Mouse (Mus musculus) CH12.LX (cell line): ENCODE measurements around the gene C2cd4d. TPM values are rescaled to one million over a fixed set of nuclear protein-coding genes. Genes with fewer than 3 reads are reported as not detected.

Experiments used
- DNase-seq: peaks from one replicate; pipeline ENCODE4 v3.0.0-alpha.2; 2013; ENCODE audit errors: extremely low read depth
- H3K27ac ChIP-seq: 2 replicates; pipeline ENCODE4 v1.5.1; 2012; ENCODE audit warnings: low read depth, mild to moderate bottlenecking, control low read depth, moderate library complexity; ENCODE audit not compliant: insufficient read depth
- H3K27me3 ChIP-seq: replicated peaks from 2 replicates; pipeline ENCODE3; 2012; ENCODE audit warnings: inconsistent platforms
- H3K36me3 ChIP-seq, 2 experiments: replicated peaks in 1 of 2; 2 replicates each; pipeline versions ENCODE3 to v1.6.1; 2012; ENCODE audit warnings: inconsistent platforms in 1 of 2, low read length in 1 of 2, mild to moderate bottlenecking in 1 of 2, mixed read lengths in 1 of 2, moderate library complexity in 1 of 2; ENCODE audit not compliant: control insufficient read depth in 1 of 2, insufficient read depth in 1 of 2
- H3K4me1 ChIP-seq, 2 experiments: 2 replicates each; pipeline ENCODE4 v1.6.1; 2012; ENCODE audit warnings: inconsistent platforms in 1 of 2, moderate library complexity in 1 of 2; ENCODE audit not compliant: insufficient read depth in 2 of 2, control insufficient read depth in 1 of 2
- H3K4me2 ChIP-seq: 2 replicates; pipeline ENCODE4 v1.6.1; 2012; ENCODE audit warnings: low read depth, mild to moderate bottlenecking, control low read depth; ENCODE audit not compliant: poor library complexity, insufficient read depth, severe bottlenecking
- H3K4me3 ChIP-seq, 3 experiments: fragments of 150-350 bp in 1 of 3; sonication (generic) in 1 of 3; replicated peaks in 1 of 3; 2 replicates each; pipeline versions ENCODE3 to v1.5.1; 2011 to 2012; ENCODE audit warnings: low read depth in 2 of 3, low read length in 2 of 3, mild to moderate bottlenecking in 2 of 3, moderate library complexity in 2 of 3, control low read depth in 1 of 3, improper control_type of control experiment in 1 of 3, inconsistent platforms in 1 of 3, mixed read lengths in 1 of 3; ENCODE audit not compliant: poor library complexity in 1 of 3
- H3K79me2 ChIP-seq: replicated peaks from 2 replicates; pipeline ENCODE4 v1.6.1; 2012; ENCODE audit warnings: mild to moderate bottlenecking, moderate library complexity; ENCODE audit not compliant: control insufficient read depth, poor library complexity, insufficient read depth, severe bottlenecking; ENCODE audit errors: extremely low read depth
- H3K9ac ChIP-seq: 2 replicates; pipeline ENCODE4 v1.6.1; 2012; ENCODE audit warnings: low read depth, mild to moderate bottlenecking, control low read depth, moderate library complexity; ENCODE audit not compliant: insufficient read depth
- H3K9me3 ChIP-seq: replicated peaks from 2 replicates; pipeline ENCODE3; 2012; ENCODE audit warnings: low read length, inconsistent platforms, mixed read lengths
- CHD1 ChIP-seq: IDR thresholded peaks from 2 replicates; pipeline ENCODE4 v1.6.1; 2012; ENCODE audit warnings: low read depth, low read length, improper control_type of control experiment, inconsistent platforms
- E2F4 ChIP-seq: IDR thresholded peaks from 2 replicates; pipeline ENCODE4 v1.6.1; 2011; ENCODE audit warnings: low read depth, low read length, improper control_type of control experiment; ENCODE audit not compliant: insufficient replicate concordance
- EP300 ChIP-seq: IDR thresholded peaks from 2 replicates; pipeline ENCODE4 v1.6.1; 2011; ENCODE audit warnings: low read length, improper control_type of control experiment
- GABPA ChIP-seq: IDR thresholded peaks from 2 replicates; pipeline ENCODE4 v1.6.1; 2012; ENCODE audit warnings: low read depth, low read length, improper control_type of control experiment, inconsistent platforms; ENCODE audit not compliant: insufficient replicate concordance
- HCFC1 ChIP-seq: IDR thresholded peaks from 2 replicates; pipeline ENCODE4 v1.6.1; 2012; ENCODE audit warnings: low read depth, mild to moderate bottlenecking, inconsistent platforms, low read length, improper control_type of control experiment
- IRF4 ChIP-seq: IDR thresholded peaks from 2 replicates; pipeline ENCODE4 v1.6.1; 2014; ENCODE audit warnings: low read depth, mild to moderate bottlenecking, inconsistent platforms, low read length, improper control_type of control experiment
- JUND ChIP-seq: conservative IDR thresholded peaks from 2 replicates; pipeline ENCODE4 v1.6.1; 2011; ENCODE audit warnings: low read depth, low read length, improper control_type of control experiment
- KAT2A ChIP-seq: IDR thresholded peaks from 2 replicates; pipeline ENCODE4 v1.6.1; 2012; ENCODE audit warnings: low read length, improper control_type of control experiment, inconsistent platforms; ENCODE audit not compliant: insufficient replicate concordance
- MAFK ChIP-seq: IDR thresholded peaks from 2 replicates; pipeline ENCODE4 v1.6.1; 2011; ENCODE audit warnings: low read length, improper control_type of control experiment; ENCODE audit not compliant: insufficient replicate concordance
- MAX ChIP-seq: IDR thresholded peaks from 2 replicates; pipeline ENCODE4 v1.6.1; 2011; ENCODE audit warnings: low read length, improper control_type of control experiment
- NELFE ChIP-seq: IDR thresholded peaks from 2 replicates; pipeline ENCODE4 v1.6.1; 2011; ENCODE audit warnings: low read depth, low read length, improper control_type of control experiment
- NRF1 ChIP-seq: IDR thresholded peaks from 2 replicates; pipeline ENCODE4 v1.6.1; 2014; ENCODE audit warnings: low read depth, mild to moderate bottlenecking, inconsistent platforms, low read length, improper control_type of control experiment, moderate library complexity
- POLR2A ChIP-seq: IDR thresholded peaks from 2 replicates; pipeline ENCODE4 v1.6.1; 2011; ENCODE audit warnings: low read depth, mild to moderate bottlenecking, improper control_type of control experiment, low read length
- RCOR1 ChIP-seq: conservative IDR thresholded peaks from 2 replicates; pipeline ENCODE4 v1.6.1; 2012; ENCODE audit warnings: low read depth, mild to moderate bottlenecking, inconsistent platforms, low read length, improper control_type of control experiment
- SMC3 ChIP-seq: IDR thresholded peaks from 2 replicates; pipeline ENCODE4 v1.6.1; 2011; ENCODE audit warnings: low read depth, low read length, improper control_type of control experiment
- TBP ChIP-seq: conservative IDR thresholded peaks from 2 replicates; pipeline ENCODE4 v1.6.1; 2011; ENCODE audit warnings: low read depth, low read length, improper control_type of control experiment
- UBTF ChIP-seq: IDR thresholded peaks from 2 replicates; pipeline ENCODE4 v1.6.1; 2012; ENCODE audit warnings: low read depth, mild to moderate bottlenecking, inconsistent platforms, low read length, improper control_type of control experiment, moderate library complexity
- USF1 ChIP-seq: IDR thresholded peaks from 2 replicates; pipeline ENCODE4 v1.6.1; 2014; ENCODE audit warnings: low read depth, mild to moderate bottlenecking, inconsistent platforms, low read length, improper control_type of control experiment
- ZNF384 ChIP-seq: IDR thresholded peaks from 2 replicates; pipeline ENCODE4 v1.6.1; 2012; ENCODE audit warnings: low read depth, low read length, improper control_type of control experiment, inconsistent platforms
- dilution Hi-C: fragments of 300-500 bp; cut with MboI; formaldehyde crosslinking; loops from 2 replicates; pipeline ENCODE4 v1.14.3; 2020; ENCODE audit warnings: low sequenced_read_pairs; ENCODE audit not compliant: extremely low pct_unique_long_range_greater_than_20kb, extremely low pct_ligation_motif_present
- in situ Hi-C: fragments of 300-500 bp; cut with MboI; formaldehyde crosslinking; loops from 3 replicates; pipeline ENCODE4 v1.14.3; 2019; ENCODE audit warnings: low sequenced_read_pairs, low pct_ligation_motif_present, low pct_unique_long_range_greater_than_20kb, mixed read lengths
- polyA plus RNA-seq: library from polyadenylated mRNA; unstranded; fragments of >175 nt; gene quantifications from 2 replicates; pipeline ENCODE4 v1.2.1, GENCODE M21; 2012; ENCODE audit warnings: low read depth; ENCODE audit not compliant: insufficient read length
- total RNA-seq, 2 experiments: library from RNA; depleted of rRNA; stranded (reverse); fragments of 300-350 nt in 1 of 2; fragments of >200 nt in 1 of 2; gene quantifications; 2 replicates each; pipeline ENCODE4 v1.2.3; 2012 to 2014

Gene C2cd4d
- total and polyA plus RNA-seq, 3 experiments, result not detected

DNA sequence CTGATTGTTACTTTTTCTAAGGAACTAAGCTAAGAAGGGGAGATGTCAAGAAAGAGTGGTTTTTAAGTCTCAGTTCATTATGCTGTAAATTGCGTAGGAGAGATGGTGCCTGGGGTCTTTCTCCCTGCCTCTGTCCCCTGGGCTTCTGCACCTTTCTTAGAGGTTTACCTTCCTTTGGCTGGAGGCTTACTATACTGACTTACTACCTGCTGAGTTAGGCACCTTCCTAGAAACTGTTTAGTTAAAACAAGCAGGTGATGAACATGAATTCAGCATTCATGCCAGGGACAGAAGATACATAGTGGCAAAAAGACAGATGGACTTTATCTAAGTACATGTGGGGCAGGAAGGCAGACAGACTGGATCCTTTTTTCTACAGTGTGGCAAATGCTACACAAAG lies 34.1 kb downstream of the C2cd4d start:
- Histone ChIP-seq H3K79me2 (no peaks in the 10 kb centered on the region), H3K4me3 (no peak overlapping the region), H3K4me1 (peaks cover 0 to 4% of the 10 kb centered on the region in 2 experiments; a peak in 1 of 4 replicates), H3K9ac (no peak overlapping the region), H3K9me3 (no peaks in the 10 kb centered on the region), H3K4me2 (no peak overlapping the region), H3K27ac (no peak overlapping the region), H3K27me3 (peaks cover 5% of the 10 kb centered on the region), H3K36me3 (no peaks in the 10 kb centered on the region)
- no peak for DNase-seq
- no peak for TF ChIP-seq POLR2A
- TF ChIP-seq HCFC1, result no peak
- no peak for TF ChIP-seq KAT2A
- TF ChIP-seq EP300, result no peak
- no peak for TF ChIP-seq MAX
- TF ChIP-seq E2F4, result no peak
- no peak for TF ChIP-seq SMC3
- no peak for TF ChIP-seq ZNF384
- TF ChIP-seq JUND, result no peak
- TF ChIP-seq GABPA, result no peak
- no peak for TF ChIP-seq UBTF
- TF ChIP-seq IRF4, result no peak
- TF ChIP-seq USF1, result no peak
- TF ChIP-seq CHD1, result no peak
- in situ Hi-C loops, result no loop called here
- dilution Hi-C loops, result no loop called here

DNA sequence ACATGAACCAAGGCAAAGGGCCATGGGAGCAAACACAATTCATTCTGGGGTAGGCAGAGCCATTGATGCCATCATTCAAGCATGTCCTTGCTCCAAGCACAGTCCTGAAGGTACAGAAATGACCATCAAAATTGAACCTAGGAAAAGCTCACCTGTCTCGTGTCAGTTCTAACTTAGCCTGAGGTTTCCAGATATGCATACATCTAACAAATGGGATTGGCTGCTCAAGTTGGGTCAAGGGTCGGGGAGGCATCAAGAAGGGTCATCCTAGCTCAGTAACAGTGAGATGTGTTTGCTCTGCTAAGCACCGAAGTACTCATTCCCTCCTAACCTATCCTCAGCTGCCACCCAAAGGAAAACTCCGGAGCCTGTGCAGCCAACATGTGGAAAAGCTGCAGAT lies 34.6 kb downstream of the C2cd4d start:
- in situ Hi-C loops (no loop called here), dilution Hi-C loops (no loop called here)
- Histone ChIP-seq H3K36me3 (no peaks in the 10 kb centered on the region), H3K4me2 (no peak overlapping the region), H3K9ac (no peak overlapping the region), H3K9me3 (no peaks in the 10 kb centered on the region), H3K27ac (no peak overlapping the region), H3K4me1 (peaks cover 0 to 4% of the 10 kb centered on the region in 2 experiments; a peak in 1 of 4 replicates), H3K27me3 (peaks cover 7% of the 10 kb centered on the region), H3K4me3 (no peak overlapping the region), H3K79me2 (no peaks in the 10 kb centered on the region)
- TF ChIP-seq SMC3 (no peak), NRF1 (no peak), TBP (no peak), NELFE (no peak), RCOR1 (no peak), MAFK (no peak), E2F4 (no peak)
- no peak for DNase-seq
